Mouse (Mus musculus) midbrain, postnatal 0 days (tissue): Measurements from ENCODE around the gene Tmem120a. TPM values are rescaled to one million over a fixed set of nuclear protein-coding genes. Genes with fewer than 3 reads are reported as not detected.
A peak's percentile ranks its signal among the peaks of the same experiment; 100 is the strongest.

Source experiments
- ATAC-seq: fragments of 200-750 bp; cut with Nextera tagmentation; 2 replicates; pipeline ENCODE4 v1.8.0; 2017; ENCODE audit warnings: moderate number of reproducible peaks, mild to moderate bottlenecking, moderate TSS enrichment, moderate library complexity; ENCODE audit not compliant: low FRiP score
- DNase-seq: peaks from one replicate; pipeline ENCODE4 v3.0.0-alpha.2; 2015; ENCODE audit warnings: low spot score
- H3K27ac ChIP-seq: fragments of 300-500 bp; sonication (generic); 2 replicates; pipeline ENCODE4 v1.5.1; 2014; ENCODE audit warnings: low read depth, mild to moderate bottlenecking, low read length, mixed read lengths
- H3K27me3 ChIP-seq: fragments of 300-500 bp; sonication (generic); 2 replicates; pipeline ENCODE4 v1.6.1; 2014; ENCODE audit warnings: low read length, control low read depth, mixed read lengths; ENCODE audit not compliant: insufficient read depth
- H3K36me3 ChIP-seq: fragments of 300-500 bp; sonication (generic); 2 replicates; pipeline ENCODE4 v1.6.1; 2014; ENCODE audit warnings: low read length, control low read depth, mixed read lengths; ENCODE audit not compliant: insufficient read depth
- H3K4me1 ChIP-seq: fragments of 300-500 bp; sonication (generic); 2 replicates; pipeline ENCODE4 v1.6.1; 2014; ENCODE audit warnings: mild to moderate bottlenecking, control low read depth, antibody characterized with exemption, low read length, mixed read lengths; ENCODE audit not compliant: insufficient read depth
- H3K4me2 ChIP-seq: fragments of 300-500 bp; sonication (generic); 2 replicates; pipeline ENCODE4 v1.6.1; 2014; ENCODE audit warnings: low read depth, mild to moderate bottlenecking, low read length, mixed read lengths; ENCODE audit not compliant: poor library complexity, severe bottlenecking
- H3K4me3 ChIP-seq: fragments of 300-500 bp; sonication (generic); 2 replicates; pipeline ENCODE4 v1.5.1; 2014; ENCODE audit warnings: low read depth, mild to moderate bottlenecking, low read length, moderate library complexity
- H3K9ac ChIP-seq: fragments of 300-500 bp; sonication (generic); replicated peaks from 2 replicates; pipeline ENCODE4 v1.6.1; 2014; ENCODE audit warnings: mild to moderate bottlenecking, low read length, moderate library complexity, mixed read lengths; ENCODE audit not compliant: poor library complexity, severe bottlenecking
- H3K9me3 ChIP-seq: fragments of 300-500 bp; sonication (generic); 2 replicates; pipeline ENCODE4 v1.6.1; 2016; ENCODE audit warnings: low read length, control low read depth
- CTCF ChIP-seq: IDR thresholded peaks from 2 replicates; pipeline ENCODE4 v1.5.1; 2016; ENCODE audit warnings: antibody characterized with exemption, mild to moderate bottlenecking
- WGBS: fragments of 180-500 bp; shearing (Covaris S2); extraction: QIAGEN DNeasy Blood & Tissue Kit; methylation state at CpG from one replicate; pipeline ENCODE4 v1.1.7; 2014; 5-methylcytosine and 5-hydroxymethylcytosine counted together
- polyA plus RNA-seq: library from polyadenylated mRNA; unstranded; fragments of >200 nt; fragmentation: Nextera tagmentation; extraction: Ambion mirVana; gene quantifications from 2 replicates; pipeline ENCODE4 v1.2.1, GENCODE M21; 2015
- total RNA-seq: library from RNA; depleted of rRNA; stranded (reverse); fragments of >200 nt; gene quantifications from 2 replicates; pipeline ENCODE4 v1.2.3, GENCODE M21; 2014; rRNA removed

Gene Tmem120a
- total RNA-seq (44.9 and 67.3 TPM in 2 replicates), polyA plus RNA-seq (99.2 and 100 TPM in 2 replicates)

- peaks cover 19% of the 10 kb centered on the region for H3K36me3 ChIP-seq
- peak; percentile 93 for DNase-seq
- peak within 1 kb of the TSS; percentile 96 for H3K4me2 ChIP-seq
- peak within 1 kb of the TSS; percentile 79 for H3K4me3 ChIP-seq
- 0 out of 2 replicates have a peak, but pooled peaks have one; percentile 4 for TF ChIP-seq CTCF
- H3K27ac ChIP-seq = peak within 1 kb of the TSS; percentile 38
- H3K9ac ChIP-seq = peak within 1 kb of the TSS; percentile 79
- no peaks in the 10 kb centered on the region for H3K27me3 ChIP-seq
- WGBS = under 1% methylated on average over 60 of the region's 60 CpGs
- no peaks in the 10 kb centered on the region for H3K4me1 ChIP-seq
- no peaks in the 10 kb centered on the region for H3K9me3 ChIP-seq
- ATAC-seq = peak; percentile 93
Observed at GRCm38 (mm10) chr5:135743741-135744609, at the start of gene Tmem120a. Gene Tmem120a, minus strand, starts transcription at chr5:135744448.

- no peaks in the 10 kb centered on the region for H3K27me3 ChIP-seq
- TF ChIP-seq CTCF = no peak
- ATAC-seq (no peak), DNase-seq (no peak)
- H3K4me1 ChIP-seq = peaks cover 7% of the 10 kb centered on the region; the same call in 1 of the 2 replicates
- H3K4me2 ChIP-seq = no peak overlapping the region
- no peak overlapping the region for H3K27ac ChIP-seq
- H3K36me3 ChIP-seq = peaks cover 49% of the 10 kb centered on the region
- H3K4me3 ChIP-seq = no peak overlapping the region
- no peaks in the 10 kb centered on the region for H3K9me3 ChIP-seq
- H3K9ac ChIP-seq = no peak overlapping the region
- WGBS = 95% methylated on average over 4 of the region's 4 CpGs
Observed at GRCm38 (mm10) chr5:135782901-135783300, 38.7 kb upstream of the Tmem120a start.

GRCm38 (mm10) chr5:135780331-135780730 lies 36.1 kb upstream of the Tmem120a start:
- WGBS = 87% methylated on average over 8 of the region's 8 CpGs
- H3K4me3 ChIP-seq = no peak overlapping the region
- H3K9ac ChIP-seq = no peak overlapping the region
- ATAC-seq (no peak), DNase-seq (no peak)
- no peaks in the 10 kb centered on the region for H3K27me3 ChIP-seq
- H3K4me2 ChIP-seq = no peak overlapping the region
- peaks cover 24% of the 10 kb centered on the region for H3K36me3 ChIP-seq
- TF ChIP-seq CTCF = no peak
- H3K4me1 ChIP-seq = peaks cover 11% of the 10 kb centered on the region; the same call in 1 of the 2 replicates
- H3K9me3 ChIP-seq = no peaks in the 10 kb centered on the region
- H3K27ac ChIP-seq = no peak overlapping the region

GRCm38 (mm10) chr5:135778471-135779445 lies 34.5 kb upstream of the Tmem120a start, which contains the start of gene Mdh2:
Gene Mdh2, plus strand, starts transcription at chr5:135778480.
- ATAC-seq = peak; percentile 98
- Histone ChIP-seq H3K9me3 (no peaks in the 10 kb centered on the region), H3K27ac (peak within 1 kb of the TSS; percentile 91), H3K4me3 (peak within 1 kb of the TSS; percentile 74), H3K9ac (peak within 1 kb of the TSS; percentile 95), H3K4me2 (peak within 1 kb of the TSS; percentile 89), H3K36me3 (peaks cover 11% of the 10 kb centered on the region), H3K27me3 (no peaks in the 10 kb centered on the region), H3K4me1 (peaks cover 11% of the 10 kb centered on the region; the same call in 1 of the 2 replicates)
- no peak for TF ChIP-seq CTCF
- 2% methylated on average over 70 of the region's 70 CpGs for WGBS
- peak; percentile 100 for DNase-seq

- WGBS = under 1% methylated on average over 44 of the region's 45 CpGs
- Histone ChIP-seq H3K9me3 (no peaks in the 10 kb centered on the region), H3K4me1 (peaks cover 11% of the 10 kb centered on the region; the same call in 1 of the 2 replicates), H3K4me3 (peak within 1 kb of the TSS; percentile 74), H3K9ac (peak within 1 kb of the TSS; percentile 95), H3K36me3 (peaks cover 3% of the 10 kb centered on the region; the same call in 1 of the 2 replicates), H3K4me2 (peak within 1 kb of the TSS; percentile 89), H3K27ac (peak within 1 kb of the TSS; percentile 91), H3K27me3 (no peaks in the 10 kb centered on the region)
- peak; percentile 42 for DNase-seq
- peak; percentile 29 for ATAC-seq
- TF ChIP-seq CTCF = no peak
Observed at GRCm38 (mm10) chr5:135777796-135778470, 33.7 kb upstream of the Tmem120a start, which contains the start of gene Styxl1. Gene Styxl1, minus strand, starts transcription at chr5:135778385.
